Mouse (Mus musculus): ENCODE measurements at regions not wholly inside any gene's neighbourhood (a gene's known extent, or its start where the extent isn't known, plus 50 kb on each side); places are given as distances from the start of the nearest gene placed in this dataset.
"Not testable (repeated sequence)": the region's sequence is repeated elsewhere in the genome, so short reads cannot be mapped to it uniquely, and the experiment has no call there.

- no peak for DNase-seq
Observed at GRCm38 (mm10) chr15:23536691-23537090, 987.9 kb downstream of the Cdh18 start.

- no peak for DNase-seq
Observed at GRCm38 (mm10) chr15:23537449-23537848, 988.6 kb downstream of the Cdh18 start.

- DNase-seq = peak; percentile 11
Observed at GRCm38 (mm10) chr15:23560136-23560535, 1011.3 kb downstream of the Cdh18 start.

- no peak for DNase-seq
Observed at GRCm38 (mm10) chr15:23562181-23562580, 1013.4 kb downstream of the Cdh18 start.

GRCm38 (mm10) chr15:23564981-23565380, 1016.2 kb downstream of the Cdh18 start:
- no peak for DNase-seq

- DNase-seq = no peak
Observed at GRCm38 (mm10) chr15:23566886-23567655, 1018.2 kb downstream of the Cdh18 start.

GRCm38 (mm10) chr15:23568651-23569050, 1019.8 kb downstream of the Cdh18 start:
- not testable (repeated sequence) for DNase-seq

GRCm38 (mm10) chr15:23581898-23582297, 1033.1 kb downstream of the Cdh18 start:
- DNase-seq = no peak

GRCm38 (mm10) chr15:23590451-23590850, 1041.6 kb downstream of the Cdh18 start:
- DNase-seq = no peak

GRCm38 (mm10) chr15:23600445-23600844, 1051.6 kb downstream of the Cdh18 start:
- no peak for DNase-seq

All from layer of hippocampus, adult 9-11 months (tissue).